Mouse (Mus musculus) kidney, adult 10 weeks (tissue): ENCODE results near the gene Sall4. TPM values are rescaled to one million over a fixed set of nuclear protein-coding genes. Genes with fewer than 3 reads are reported as not detected.

Experiments
- polyA plus RNA-seq: library from polyadenylated mRNA; stranded (reverse); fragments of 350-450 nt; fragmentation: Illumina TruSeq; extraction: RNeasy Lipid Tissue Mini Kit (QIAGEN cat#74804); gene quantifications from one replicate; pipeline ENCODE4 v1.2.3, GENCODE M21; 2014; ENCODE audit warnings: low read depth, low replicate concordance

Gene Sall4
- polyA plus RNA-seq: not detected

GRCm38 (mm10) chr2:168767582-168767981, at the start of gene Sall4:
Sall4 (minus strand) TSS chr2:168767943.

GRCm38 (mm10) chr2:168742059-168742627, 25.6 kb downstream of the Sall4 start, which contains the start of gene Atp9a:
Atp9a (minus strand) TSS chr2:168742409.

Other genes starting within 250 kb of the Sall4 start
- 1.4 TPM for gene Nfatc2, start 166.3 kb downstream of the Sall4 start, polyA plus RNA-seq
- gene Atp9a, start 25.5 kb downstream of the Sall4 start, polyA plus RNA-seq: 2.4 TPM
- 0.81 TPM for gene Zfp64, start 187.6 kb upstream of the Sall4 start, polyA plus RNA-seq